Mouse (Mus musculus) G1E-ER4 (cell line): ENCODE data around the gene Gm45618. TPM values are rescaled to one million over a fixed set of nuclear protein-coding genes. Genes with fewer than 3 reads are reported as not detected.
"Not testable (repeated sequence)": the region's sequence is repeated elsewhere in the genome, so short reads cannot be mapped to it uniquely, and the experiment has no call there.

ENCODE experiments used
- GATA1 ChIP-seq: IDR thresholded peaks from one replicate; pipeline ENCODE4 v1.8.0; 2012; ENCODE audit warnings: low read length, inconsistent platforms
- polyA plus RNA-seq: library from polyadenylated mRNA; stranded (reverse); fragments of >175 nt; gene quantifications from 2 replicates; pipeline ENCODE4 v1.2.3, GENCODE M21; 2012

Gene Gm45618
- polyA plus RNA-seq, result not detected in 2 replicates

DNA sequence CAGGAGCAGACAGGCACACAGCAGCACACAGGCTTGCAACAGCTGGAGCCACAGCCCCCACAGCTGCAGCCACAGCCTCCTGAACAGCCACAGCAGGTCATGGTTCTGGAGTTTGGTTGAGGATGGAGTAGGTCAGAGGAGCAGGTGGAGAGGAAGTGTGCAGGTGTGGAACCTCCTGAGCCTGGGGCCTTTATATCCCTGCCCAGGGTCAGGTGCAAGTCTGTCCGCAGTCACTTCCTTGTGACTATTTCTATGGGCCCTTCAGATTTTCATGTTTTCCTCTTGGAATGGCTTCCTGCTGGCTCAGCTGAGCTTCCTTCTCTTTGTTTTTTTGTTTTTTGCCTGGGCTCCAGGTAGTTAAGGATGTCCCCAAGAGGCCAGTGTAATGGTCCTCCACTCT, at the start of gene Gm45618:
Gm45618 (minus strand) TSS at position 101 of the 400 bp plus-strand sequence.
- TF ChIP-seq GATA1, result not testable (repeated sequence)

DNA sequence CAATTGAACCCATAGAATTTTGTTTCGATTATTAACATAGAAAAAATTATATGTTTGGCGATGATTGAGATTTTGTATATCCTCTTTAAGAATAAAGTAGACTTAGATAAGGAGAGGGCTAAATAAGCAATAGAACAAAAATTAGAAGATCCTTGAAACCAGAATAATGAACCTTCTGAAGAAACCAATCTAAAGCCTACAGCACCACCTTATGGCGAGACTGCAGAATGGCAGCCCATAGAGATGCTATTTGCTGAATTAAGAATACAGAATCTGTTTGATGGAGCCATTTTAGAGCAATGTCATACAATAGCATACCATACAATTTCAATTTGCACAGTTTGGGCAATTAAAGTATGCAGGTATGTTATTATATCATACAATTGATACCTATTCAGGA, 49.3 kb upstream of the Gm45618 start:
- TF ChIP-seq GATA1, result no peak

DNA sequence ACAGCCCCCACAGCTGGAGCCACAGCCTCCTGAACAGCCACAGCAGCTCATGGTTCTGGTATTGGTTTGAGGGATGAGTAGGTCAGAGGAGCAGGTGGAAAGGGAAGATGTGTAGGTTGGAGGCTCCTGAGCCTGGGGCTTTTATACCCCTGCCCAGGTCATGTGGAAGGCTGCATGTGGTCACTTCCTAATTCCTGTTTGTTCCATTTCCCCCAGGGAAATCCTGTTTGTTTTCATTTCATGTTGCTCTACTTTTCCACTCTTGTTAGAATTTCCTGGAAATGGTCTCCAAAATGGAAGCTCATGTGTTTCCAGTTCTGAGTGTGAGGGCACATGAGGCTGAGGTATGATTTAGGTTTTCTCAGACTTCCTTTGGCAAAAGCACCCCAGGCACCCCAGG, 45.1 kb upstream of the Gm45618 start, which contains the start of gene Gm4553:
Gm4553 (minus strand) TSS at position 101 of the 400 bp plus-strand sequence.
- TF ChIP-seq GATA1, result not testable (repeated sequence)

DNA sequence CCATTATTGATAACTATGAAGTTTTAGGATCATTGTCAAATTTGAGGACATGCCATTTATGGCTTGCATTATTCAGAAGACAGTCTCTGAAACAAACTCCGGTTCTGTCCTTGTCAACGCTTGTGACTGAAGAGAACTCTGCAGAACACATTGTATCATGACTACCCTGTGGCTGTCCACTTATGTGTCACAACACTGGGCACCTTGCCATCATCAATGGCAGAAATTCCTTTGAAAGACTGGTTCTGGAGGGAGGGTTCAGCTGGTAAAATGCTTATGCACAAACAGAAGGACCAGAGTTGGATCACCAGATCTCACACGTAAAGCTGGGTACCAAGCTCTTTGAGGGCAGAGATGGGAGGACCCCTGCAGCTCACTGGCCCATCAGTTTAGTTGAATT, 38.8 kb upstream of the Gm45618 start:
- TF ChIP-seq GATA1, result no peak

DNA sequence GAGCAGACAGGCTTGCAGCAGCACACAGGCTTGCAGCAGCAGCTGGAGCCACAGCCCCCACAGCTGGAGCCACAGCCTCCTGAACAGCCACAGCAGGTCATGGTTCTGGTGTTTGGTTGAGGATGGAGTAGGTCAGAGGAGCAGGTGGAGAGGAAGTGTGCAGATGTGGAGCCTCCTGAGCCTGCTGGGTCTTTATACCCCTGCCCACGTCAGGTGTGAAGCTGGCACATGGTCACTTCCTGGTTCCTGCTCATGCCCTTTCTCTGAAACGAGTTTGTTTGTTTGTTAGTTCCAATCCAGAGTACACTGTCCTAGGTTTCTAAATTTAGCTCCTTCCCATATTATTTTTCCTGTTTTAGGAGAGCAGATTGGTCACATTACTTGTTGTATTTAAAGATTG, 36.5 kb upstream of the Gm45618 start, which contains the start of gene Gm29735:
Gm29735 (minus strand) TSS at position 101 of the 400 bp plus-strand sequence.
- TF ChIP-seq GATA1, result not testable (repeated sequence)

GRCm38 (mm10) chr7:142155308-142155707, 34.8 kb upstream of the Gm45618 start:
- no peak for TF ChIP-seq GATA1

GRCm38 (mm10) chr7:142152191-142152590, 31.7 kb upstream of the Gm45618 start:
- TF ChIP-seq GATA1, result no peak

GRCm38 (mm10) chr7:142148633-142149032, 28.1 kb upstream of the Gm45618 start:
- TF ChIP-seq GATA1, result no peak

DNA sequence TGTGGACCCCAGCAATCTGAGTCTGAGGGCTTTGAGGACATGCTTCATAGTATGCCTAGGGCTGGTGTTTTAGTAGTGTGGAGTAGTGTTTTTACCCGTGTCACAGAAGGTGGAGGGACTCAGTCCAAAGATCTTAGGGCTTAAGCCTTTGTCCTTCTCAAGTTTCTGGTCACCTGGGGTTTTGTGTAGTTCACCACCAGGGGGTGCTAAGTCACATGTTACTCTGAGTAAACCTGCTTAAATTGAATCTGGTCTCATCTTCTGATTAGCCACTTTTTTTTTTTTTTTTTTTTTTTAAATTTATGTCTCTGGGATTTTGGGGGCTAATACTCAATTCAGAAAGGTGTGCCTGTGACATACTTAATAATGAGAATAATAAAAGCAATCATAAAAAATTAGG, 25.5 kb upstream of the Gm45618 start:
- no peak for TF ChIP-seq GATA1

DNA sequence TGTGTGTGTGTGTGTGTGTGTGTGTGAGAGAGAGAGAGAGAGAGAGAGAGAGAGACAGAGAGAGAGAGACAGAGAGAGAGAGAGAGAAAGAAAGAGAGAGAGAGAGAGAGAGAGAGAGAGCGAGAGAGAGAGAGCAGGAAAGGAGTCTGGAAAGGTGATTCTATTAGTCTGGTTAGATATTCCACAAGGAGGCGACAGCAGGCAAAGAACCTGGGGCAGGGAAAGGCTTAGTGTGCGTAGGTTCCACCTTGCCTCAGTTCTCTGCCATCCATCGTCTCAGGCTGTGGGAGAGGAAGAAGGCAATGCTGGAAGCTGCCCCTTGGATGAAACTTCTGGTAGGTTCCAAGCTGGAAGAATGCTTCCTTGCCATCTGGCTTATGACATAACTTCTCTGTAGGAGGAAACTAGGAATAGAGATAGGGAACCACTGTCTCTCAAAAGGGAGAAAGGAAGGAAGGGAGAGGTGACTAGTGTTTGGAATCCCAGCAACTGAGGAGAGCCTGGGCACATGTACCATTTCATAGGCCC, 24.9 kb upstream of the Gm45618 start:
- no peak for TF ChIP-seq GATA1

DNA sequence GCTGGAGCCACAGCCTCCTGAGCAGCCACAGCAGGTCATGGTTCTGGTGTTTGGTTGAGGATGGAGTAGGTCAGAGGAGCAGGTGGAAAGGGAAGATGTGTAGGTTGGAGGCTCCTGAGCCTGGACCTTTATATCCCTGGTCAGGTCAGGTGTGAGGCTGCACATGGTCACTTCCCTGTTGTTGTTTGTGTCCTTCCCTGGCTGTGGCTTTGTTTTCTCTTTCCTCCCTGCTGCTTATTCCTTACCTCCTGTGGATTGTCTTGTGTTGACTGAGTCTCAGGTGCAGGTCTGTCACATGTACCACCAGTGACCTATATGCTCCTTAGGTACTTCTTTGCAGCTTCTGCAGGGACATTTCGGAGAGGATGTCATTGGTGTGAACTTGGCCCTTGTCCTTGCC, 24.0 kb upstream of the Gm45618 start, which contains the start of gene Gm45337:
Gm45337 (minus strand) TSS at position 101 of the 400 bp plus-strand sequence.
- no peak for TF ChIP-seq GATA1

GRCm38 (mm10) chr7:142140696-142141095, 20.2 kb upstream of the Gm45618 start:
- no peak for TF ChIP-seq GATA1

DNA sequence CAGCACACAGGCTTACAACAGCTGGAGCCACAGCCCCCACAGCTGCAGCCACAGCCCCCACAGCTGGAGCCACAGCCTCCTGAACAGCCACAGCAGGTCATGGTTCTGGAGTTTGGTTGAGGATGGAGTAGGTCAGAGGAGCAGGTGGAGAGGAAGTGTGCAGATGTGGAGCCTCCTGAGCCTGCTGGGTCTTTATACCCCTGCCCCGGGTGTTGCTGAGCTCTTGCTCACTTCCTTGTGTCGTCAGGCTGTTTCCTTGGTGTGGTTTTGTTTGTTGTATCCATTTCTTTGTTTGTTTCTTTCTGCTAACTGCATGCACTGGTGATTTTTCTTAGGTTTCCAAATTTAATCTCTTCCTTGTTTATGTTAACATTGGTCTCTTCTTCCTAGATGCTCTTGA, 15.4 kb upstream of the Gm45618 start, which contains the start of gene Gm39115:
Gm39115 (minus strand) TSS at position 101 of the 400 bp plus-strand sequence.
- not testable (repeated sequence) for TF ChIP-seq GATA1

DNA sequence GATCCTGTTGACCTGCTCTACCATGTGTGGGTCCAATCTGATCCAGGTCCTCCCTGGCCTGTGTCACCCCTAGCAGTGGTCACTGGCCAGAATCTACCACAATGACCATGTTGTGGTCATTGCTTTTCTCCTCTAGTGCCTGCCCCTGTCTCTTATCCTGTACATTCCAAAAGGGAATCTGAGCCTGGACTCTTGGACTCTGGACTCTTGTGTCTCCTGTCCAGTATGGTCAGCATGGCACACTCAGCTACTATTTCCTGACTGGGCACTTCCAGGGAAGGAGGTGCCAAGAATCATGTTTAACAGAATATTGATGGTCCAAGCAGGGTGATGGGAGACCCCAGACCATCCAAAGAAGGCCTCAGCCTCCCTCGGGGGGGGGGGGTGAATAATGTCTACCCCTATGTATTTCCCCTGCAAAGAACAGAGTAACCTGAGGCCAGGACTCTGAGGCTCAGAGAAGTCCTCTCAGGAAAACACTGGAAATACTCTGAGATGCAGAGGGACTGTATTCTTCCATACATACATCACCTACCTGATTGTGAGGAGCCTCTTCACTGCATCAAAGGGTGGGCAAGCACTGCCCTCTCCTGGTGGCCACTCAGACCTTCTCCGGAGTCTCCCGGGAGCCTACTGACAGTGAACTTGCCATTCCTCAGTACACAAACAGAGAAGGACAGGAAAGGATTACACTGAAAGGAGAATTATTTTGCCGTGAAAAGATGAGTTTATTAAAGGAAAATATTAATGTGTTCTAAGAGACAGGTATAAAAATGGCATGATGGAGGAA, 13.9 kb upstream of the Gm45618 start:
- TF ChIP-seq GATA1, result no peak

GRCm38 (mm10) chr7:142128843-142129242, 8.3 kb upstream of the Gm45618 start:
- TF ChIP-seq GATA1, result no peak

- TF ChIP-seq GATA1, result no peak
These were observed 897 bp downstream of the Gm45618 start for GRCm38 (mm10) chr7:142119632-142120031.

GRCm38 (mm10) chr7:142104747-142105146, 15.8 kb downstream of the Gm45618 start:
- no peak for TF ChIP-seq GATA1

DNA sequence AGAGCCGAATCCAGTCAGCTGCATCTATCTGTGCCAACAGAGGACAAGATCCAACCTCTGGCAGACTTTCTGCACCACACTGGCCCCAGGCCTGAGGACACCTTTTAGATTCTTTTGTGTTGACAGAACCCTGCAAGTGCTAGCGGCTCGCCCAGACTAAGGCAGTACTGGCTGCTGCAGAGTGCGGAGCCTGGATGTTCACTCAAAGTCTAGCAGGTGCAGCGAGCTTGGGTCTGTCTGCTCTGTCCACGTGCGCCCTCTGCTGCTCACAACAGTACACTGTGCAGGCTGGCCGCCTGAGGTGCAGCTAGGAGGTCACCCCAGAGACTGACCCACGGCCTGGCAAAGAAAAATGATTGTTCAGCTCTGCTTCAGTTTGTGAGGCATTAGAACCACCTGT, 22.8 kb downstream of the Gm45618 start:
- no peak for TF ChIP-seq GATA1
